Mouse (Mus musculus): Measurements from ENCODE around the gene Dido1.
"Not testable (repeated sequence)": the region's sequence is repeated elsewhere in the genome, so short reads cannot be mapped to it uniquely, and the experiment has no call there.

Gene Dido1

DNA sequence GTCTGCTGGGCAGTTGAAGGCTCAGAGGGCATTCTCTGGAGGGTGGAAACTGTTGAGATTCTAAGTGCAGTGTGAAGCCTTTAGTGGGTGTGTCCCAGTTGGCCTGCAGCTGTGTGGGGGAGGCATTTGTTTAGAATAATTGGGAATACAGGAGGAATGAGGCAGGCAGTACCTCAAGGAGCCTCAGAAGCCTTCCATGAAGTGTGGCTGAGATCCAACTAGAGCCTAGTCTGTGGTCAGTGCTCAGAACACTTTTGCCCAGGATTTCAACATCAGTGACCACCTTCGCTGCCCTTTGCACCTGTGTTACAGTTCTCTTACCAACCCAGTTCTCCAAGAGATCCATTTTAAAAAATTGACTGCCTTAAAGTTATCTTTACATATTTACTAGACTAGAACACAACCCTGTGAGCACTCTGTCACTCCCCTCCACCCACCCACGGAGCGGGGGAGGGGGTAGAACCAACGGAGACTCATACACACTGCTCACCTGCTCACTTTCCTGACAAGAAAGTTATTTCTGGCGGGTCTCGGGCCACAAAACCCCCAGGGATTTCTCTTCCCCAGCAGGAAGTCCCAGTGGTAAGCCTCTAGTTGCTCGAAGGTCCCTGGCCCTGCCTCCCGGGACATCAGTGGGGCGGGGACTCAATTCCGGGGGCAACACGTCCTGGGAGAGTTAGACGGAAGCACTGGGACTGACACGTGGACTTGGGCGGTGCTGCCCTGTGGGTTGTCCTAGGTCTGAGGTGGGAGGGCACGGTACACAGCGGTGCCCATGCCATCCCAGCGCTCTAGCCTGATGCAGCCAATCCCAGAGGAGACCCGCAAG lies 15.0 kb upstream of the Dido1 start, which contains the start of gene Slc17a9:
Gene Slc17a9 (plus strand): TSS at position 679 of the 829 bp plus-strand sequence.
- peak; percentile 68 to 80 for DNase-seq (ENCODE audit: low spot score in 2 of 2)

DNA sequence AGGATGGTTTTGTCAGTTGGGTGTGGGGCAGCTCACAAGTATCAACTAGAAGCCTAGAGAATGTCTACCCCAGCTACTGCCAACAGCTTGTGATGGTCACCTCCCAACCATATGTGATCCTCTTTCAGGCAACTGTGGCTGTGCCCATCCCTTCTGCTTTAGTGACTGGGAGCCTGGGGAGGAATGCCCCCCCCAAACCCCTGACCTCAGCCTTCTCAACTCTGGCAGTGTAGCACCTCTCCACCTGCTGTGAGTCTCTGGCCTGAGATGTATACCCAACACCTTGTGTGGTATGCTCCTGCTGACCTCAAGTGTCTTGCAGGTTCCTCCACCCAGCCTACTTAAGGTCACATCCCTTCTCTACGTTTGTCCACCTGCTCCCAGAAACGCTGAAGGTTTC lies 14.1 kb upstream of the Dido1 start:
- DNase-seq (ENCODE audit: low spot score in 2 of 2): peak in 1 of 2 experiments; percentile 56

GRCm38 (mm10) chr2:180722748-180723147 lies 12.9 kb upstream of the Dido1 start:
- not testable (repeated sequence) for DNase-seq (ENCODE audit: low spot score in 2 of 2)

DNA sequence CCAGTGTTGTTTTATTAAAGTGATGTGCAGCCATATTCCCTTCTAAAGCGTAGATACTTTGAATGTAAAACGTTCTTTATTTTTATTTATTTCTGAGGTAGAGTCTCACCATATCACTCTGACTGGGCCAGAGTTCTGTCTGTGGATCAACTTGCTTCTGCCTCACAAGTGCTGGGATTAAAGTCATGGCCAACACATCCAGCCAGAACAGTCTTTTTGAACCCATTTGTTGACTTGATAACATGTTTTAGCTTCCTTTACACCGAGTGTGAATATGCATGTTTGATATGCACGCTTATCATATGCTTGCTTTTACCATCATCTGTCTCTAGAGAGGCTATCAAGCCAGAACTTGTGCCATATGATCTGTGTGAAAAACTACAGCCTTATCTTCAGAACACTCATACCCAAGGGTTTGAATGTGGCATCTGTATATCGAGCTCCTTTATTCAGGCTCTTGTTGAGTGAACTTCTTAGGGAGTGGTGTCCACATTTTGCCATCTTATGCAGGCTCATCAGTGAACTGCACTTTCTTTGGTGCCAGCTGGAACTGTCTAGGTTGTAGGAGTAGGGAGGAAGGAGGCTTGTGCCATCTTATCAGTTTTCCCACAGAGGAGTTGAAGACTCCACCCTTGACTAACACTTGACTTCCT lies 2.4 kb upstream of the Dido1 start:
- peak in 1 of 2 experiments; percentile 47 for DNase-seq (ENCODE audit: low spot score in 2 of 2)

DNA sequence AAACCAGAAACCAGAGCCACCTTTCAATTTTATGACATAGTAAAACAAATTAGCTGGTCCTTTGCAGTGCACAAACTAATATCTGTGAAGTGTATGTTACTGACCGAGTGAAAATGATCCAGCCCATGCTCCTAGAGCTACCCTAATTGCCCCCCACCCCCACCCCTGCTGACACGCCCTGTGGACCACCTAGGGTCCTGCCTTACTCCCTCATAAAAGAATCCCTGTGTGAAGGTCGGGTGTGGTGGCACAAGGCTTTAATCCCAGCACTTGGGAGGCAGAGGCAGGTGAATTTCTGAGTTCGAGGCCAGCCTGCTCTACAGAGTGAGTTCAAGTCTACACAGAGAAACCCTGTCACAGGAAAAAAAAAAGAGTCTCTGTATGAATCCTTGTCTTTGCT lies 1.7 kb upstream of the Dido1 start:
- no peak for DNase-seq (ENCODE audit: low spot score in 2 of 2)

- DNase-seq (ENCODE audit: low spot score in 2 of 2): no peak
Observed at GRCm38 (mm10) chr2:180710276-180711155, 717 bp upstream of the Dido1 start.

DNA sequence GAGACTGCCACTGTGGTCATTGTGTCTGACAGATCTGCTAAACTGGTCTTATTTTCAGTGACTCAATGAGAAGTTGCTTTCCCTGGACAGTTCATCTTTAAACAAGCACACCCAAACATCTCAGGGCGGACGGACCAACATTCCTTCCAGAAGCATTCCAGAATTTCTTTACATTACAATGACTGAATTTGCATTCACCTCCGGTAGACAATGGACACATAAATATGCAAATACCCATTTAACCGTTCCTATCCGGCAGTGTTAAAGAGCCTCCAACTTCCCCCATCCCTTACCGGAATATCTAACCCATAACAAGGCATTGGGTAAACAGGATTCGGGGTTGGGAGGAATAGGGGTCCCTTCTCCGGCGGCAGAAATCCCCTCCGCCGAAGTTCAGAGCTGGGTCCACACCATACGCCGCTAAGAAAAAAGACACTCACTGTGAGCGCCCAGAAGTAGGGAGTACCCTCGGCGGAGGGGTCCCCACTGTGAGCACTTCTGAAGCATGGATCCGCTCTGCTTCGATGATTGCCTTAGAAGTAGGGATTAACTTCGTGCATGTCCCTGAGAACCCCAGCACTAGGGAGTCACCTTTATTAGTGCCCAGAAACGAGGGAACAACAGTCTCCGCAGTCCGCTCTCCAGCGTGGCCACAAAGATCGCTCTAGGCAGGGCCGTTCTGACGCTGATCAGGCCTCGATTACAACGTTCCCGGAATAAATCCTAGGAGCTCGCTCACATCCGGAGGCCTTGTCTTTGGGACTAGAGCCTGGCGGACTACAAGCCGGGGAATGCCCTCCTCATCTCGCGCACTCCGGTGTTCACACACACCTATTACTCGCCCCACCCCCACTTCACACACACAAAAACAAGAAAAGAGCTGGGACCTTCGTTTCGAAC lies 526 bp downstream of the Dido1 start:
- DNase-seq (ENCODE audit: low spot score in 2 of 2): no peak

DNA sequence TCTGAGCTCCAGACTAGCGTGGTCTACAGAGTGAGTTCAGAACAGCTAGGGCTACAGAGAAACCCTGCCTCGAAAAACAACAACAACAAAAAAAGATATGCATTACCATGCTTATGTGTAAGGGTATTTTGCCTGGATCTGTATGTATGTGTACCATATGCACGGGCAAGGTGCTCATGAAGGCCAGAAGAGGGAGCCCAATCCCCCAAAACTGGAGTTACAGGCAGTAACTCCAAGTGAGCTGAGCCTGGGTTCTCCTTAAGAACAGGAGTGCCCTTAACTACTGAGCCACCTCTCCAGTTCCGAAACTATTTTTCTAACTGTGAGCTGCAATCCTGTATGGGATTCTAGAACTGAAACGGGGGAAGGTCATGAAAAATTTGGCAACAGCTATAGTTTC lies 3.8 kb downstream of the Dido1 start:
- DNase-seq (ENCODE audit: low spot score in 2 of 2): no peak

DNA sequence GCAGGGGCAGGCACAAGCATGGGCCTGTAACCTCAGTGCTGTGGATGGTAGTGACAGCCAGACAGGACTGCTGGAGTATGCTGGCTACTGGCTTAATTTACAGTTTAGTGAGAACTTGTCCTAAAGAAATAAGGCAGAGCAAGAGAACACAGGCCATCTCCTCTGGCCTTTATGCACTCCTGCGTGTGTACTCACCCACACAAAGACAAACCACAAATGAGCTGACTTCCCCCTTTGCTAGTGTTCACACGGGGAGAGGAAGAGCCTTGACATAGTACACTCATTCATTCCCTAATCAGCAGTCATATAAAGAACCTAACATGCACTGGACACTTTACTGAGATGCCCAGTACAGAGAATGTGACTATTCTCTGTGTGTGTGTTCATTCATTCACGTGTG lies 4.7 kb downstream of the Dido1 start:
- no peak for DNase-seq (ENCODE audit: low spot score in 2 of 2)

DNA sequence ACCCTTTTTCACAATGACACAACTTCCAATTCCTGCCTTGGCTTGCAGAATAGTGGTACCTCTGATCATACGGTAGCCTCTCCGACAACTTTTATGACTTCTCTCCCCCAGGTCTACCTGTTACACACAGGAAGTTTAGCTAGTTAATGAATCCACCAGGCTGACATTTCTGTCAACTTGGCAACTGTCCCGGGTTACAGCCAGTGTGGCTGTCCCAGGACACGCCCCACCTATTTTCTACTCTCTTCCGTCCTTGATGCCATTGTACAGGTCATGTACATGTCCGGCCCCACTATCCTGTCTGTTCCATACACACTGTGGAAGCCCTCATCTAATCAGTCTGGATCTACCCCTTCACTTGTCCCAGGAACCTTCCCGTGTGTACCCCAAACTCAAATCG lies 5.2 kb downstream of the Dido1 start:
- DNase-seq (ENCODE audit: low spot score in 2 of 2): no peak

- DNase-seq (ENCODE audit: low spot score in 2 of 2): no peak
Observed at GRCm38 (mm10) chr2:180703645-180704359, 6.0 kb downstream of the Dido1 start.

DNA sequence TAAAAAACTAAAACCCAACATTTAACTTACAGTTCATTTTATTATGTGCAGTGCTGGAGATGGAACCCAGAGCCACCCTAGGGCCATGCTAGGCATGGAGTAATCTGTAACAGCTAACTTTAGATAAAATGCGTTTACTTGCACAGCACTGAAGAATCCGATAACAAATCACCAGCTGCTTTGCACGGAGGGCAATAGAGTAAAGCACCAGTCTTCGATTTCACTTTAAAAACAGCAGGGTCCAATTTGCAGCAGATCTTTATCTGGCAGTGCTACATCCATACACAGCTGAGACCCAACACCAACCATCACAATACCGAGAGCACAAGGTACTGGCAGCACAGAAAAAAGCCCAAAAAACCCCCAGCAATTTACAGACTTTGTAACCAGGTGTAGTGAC lies 6.6 kb downstream of the Dido1 start:
- DNase-seq (ENCODE audit: low spot score in 2 of 2): no peak

DNA sequence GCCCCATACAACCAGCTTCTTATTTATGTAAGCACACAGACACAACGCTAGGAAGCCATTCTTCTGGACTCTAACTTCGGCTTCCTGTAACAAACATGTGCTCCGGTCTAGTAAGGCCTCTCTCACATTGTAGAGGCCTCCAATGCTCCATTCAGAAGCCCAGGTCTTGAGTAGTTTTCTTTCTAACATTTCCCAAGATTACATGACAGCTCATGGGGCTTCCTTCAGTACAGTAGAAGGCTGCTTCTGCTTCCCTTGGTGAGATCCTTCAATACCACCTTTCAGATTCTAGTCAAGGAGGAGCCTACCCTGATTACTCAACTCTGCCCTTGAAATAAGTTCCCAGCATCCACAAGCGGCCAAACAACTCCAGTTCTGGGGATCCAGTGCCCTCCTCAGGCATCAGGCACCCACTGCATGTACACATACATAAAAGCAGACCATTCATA lies 7.1 kb downstream of the Dido1 start:
- DNase-seq (ENCODE audit: low spot score in 2 of 2): no peak

DNA sequence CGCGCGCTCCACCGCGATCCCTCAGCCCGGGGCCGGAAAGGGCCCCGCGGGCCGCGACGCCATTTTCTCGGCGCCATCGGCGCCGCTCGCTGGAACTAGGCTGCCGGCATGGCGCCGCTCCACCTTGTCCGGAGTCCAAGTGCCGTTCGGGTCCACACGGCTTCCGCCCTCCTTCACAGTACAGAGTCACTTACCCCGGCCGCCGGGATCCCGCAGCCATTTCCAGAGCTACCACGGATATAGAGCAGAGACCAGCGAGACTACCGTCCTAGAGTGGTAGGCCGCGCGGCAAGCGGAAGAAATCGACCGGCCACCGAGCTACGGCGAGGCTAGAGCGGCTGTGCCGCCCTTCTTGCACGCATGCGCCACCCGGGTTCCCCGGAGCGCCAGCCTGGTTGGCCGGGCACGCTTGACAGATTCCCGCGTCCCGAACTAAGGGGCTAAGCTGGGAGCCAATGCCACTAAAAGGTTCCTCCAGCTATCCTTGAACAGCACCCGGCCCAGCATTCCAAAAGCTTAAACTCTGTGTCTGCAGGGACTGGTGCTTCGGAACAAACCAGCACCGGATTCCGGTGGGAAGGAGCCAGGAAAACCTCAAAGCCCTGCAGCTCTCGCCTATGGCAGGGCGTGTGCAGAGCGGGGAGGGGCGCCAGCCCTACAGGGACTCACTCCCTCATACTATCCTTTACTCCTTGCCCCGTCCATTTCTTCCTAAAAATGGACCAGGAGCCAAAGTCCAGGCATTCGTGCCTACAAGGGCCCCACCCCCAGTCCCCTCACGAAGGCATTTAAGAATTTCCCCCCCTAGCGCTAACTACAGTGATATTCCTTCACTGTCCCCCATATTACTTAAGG lies 7.8 kb downstream of the Dido1 start:
- DNase-seq (ENCODE audit: low spot score in 2 of 2): peak; percentile 92 to 97

GRCm38 (mm10) chr2:180701053-180701766 lies 8.6 kb downstream of the Dido1 start:
- DNase-seq (ENCODE audit: low spot score in 2 of 2): peak in 1 of 2 experiments; percentile 54

- no peak for DNase-seq (ENCODE audit: low spot score in 2 of 2)
Observed at GRCm38 (mm10) chr2:180700457-180700856, 9.3 kb downstream of the Dido1 start.

DNA sequence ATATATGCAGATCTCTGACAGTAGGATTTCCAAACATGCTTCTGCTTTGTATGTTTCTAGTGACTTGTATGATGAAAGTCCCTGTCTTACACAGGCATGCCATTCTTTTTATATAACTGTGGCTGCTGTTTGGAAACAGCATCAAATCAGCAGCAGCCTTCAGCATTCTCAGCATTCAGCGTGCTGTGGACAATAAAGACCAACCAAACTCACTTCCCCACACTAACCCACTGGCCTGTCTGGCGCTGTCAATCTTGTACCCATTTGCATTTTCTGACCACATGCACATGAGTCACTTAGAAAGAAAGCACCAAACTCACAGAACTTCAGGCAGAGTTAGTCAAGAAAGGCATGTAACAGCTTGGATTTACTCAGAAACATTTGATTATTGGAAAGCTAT lies 14.6 kb downstream of the Dido1 start:
- no peak for DNase-seq (ENCODE audit: low spot score in 2 of 2)

DNA sequence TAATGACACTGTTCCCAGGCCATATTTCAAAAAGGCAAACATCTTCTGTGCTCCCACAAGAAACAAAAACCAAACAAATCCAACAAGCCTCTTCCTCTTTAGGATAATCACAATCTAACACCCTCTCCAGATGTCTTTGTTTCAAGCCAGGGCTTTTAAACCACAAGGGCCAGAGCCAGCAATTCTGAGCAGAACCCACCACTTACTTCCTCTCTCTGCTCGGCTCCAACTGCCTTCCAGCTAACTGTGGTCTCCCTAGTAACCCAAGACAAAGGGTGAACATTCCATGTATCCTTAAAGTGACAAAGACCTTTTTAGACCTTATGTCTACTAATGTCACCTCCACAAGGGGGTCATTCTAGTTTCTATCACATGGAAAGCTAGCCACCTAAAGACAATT lies 17.2 kb downstream of the Dido1 start:
- no peak for DNase-seq (ENCODE audit: low spot score in 2 of 2)

GRCm38 (mm10) chr2:180689841-180690240 lies 20.0 kb downstream of the Dido1 start:
- no peak for DNase-seq (ENCODE audit: low spot score in 2 of 2)

Data from spleen, postnatal 4 days (tissue).